Mouse (Mus musculus): ENCODE data around the gene Cnn1. TPM values are rescaled to one million over a fixed set of nuclear protein-coding genes. Genes with fewer than 3 reads are reported as not detected.

Cnn1 gene
- polyA plus RNA-seq, 1 experiment, result 7.8 TPM

GRCm38 (mm10) chr9:22117754-22118456, 18.9 kb downstream of the Cnn1 start:
- H3K9ac ChIP-seq (ENCODE audit: low read depth, poor library complexity, severe bottlenecking), result peak overlapping the region; percentile 76
- H3K9me3 ChIP-seq (replicated peaks; ENCODE audit: control insufficient read depth, insufficient read depth, low read length, poor library complexity, severe bottlenecking), result no peaks in the 10 kb centered on the region
- no peaks in the 10 kb centered on the region for H3K4me1 ChIP-seq (ENCODE audit: control insufficient read depth, insufficient read depth, low read length)
- TF ChIP-seq CTCF (IDR thresholded peaks at IDR 0.05; ENCODE audit: low read depth, low read length) (no peak), EP300 (IDR thresholded peaks at IDR 0.05; ENCODE audit: insufficient read depth, low read depth, low read length) (no peak), POLR2A (IDR thresholded peaks at IDR 0.05; ENCODE audit: insufficient read depth, low read length) (no peak)
- peaks cover 6% of the 10 kb centered on the region for H3K36me3 ChIP-seq (ENCODE audit: control insufficient read depth, insufficient read depth, low read length, poor library complexity, severe bottlenecking)
- H3K27ac ChIP-seq (ENCODE audit: insufficient read depth, low read length), result no peak overlapping the region
- peak overlapping the region; percentile 89 for H3K4me3 ChIP-seq (ENCODE audit: low read depth, low read length)
- H3K27me3 ChIP-seq (ENCODE audit: control insufficient read depth, insufficient read depth, low read length, poor library complexity, severe bottlenecking), result no peaks in the 10 kb centered on the region

GRCm38 (mm10) chr9:22119543-22119942, 20.5 kb downstream of the Cnn1 start:
- Histone ChIP-seq H3K27ac (ENCODE audit: insufficient read depth, low read length) (no peak overlapping the region), H3K9ac (ENCODE audit: low read depth, poor library complexity, severe bottlenecking) (no peak overlapping the region), H3K27me3 (ENCODE audit: control insufficient read depth, insufficient read depth, low read length, poor library complexity, severe bottlenecking) (no peaks in the 10 kb centered on the region), H3K4me1 (ENCODE audit: control insufficient read depth, insufficient read depth, low read length) (no peaks in the 10 kb centered on the region), H3K4me3 (ENCODE audit: low read depth, low read length) (no peak overlapping the region), H3K9me3 (replicated peaks; ENCODE audit: control insufficient read depth, insufficient read depth, low read length, poor library complexity, severe bottlenecking) (no peaks in the 10 kb centered on the region), H3K36me3 (ENCODE audit: control insufficient read depth, insufficient read depth, low read length, poor library complexity, severe bottlenecking) (no peaks in the 10 kb centered on the region)
- TF ChIP-seq POLR2A (IDR thresholded peaks at IDR 0.05; ENCODE audit: insufficient read depth, low read length), result no peak
- no peak for TF ChIP-seq EP300 (IDR thresholded peaks at IDR 0.05; ENCODE audit: insufficient read depth, low read depth, low read length)
- no peak for TF ChIP-seq CTCF (IDR thresholded peaks at IDR 0.05; ENCODE audit: low read depth, low read length)

GRCm38 (mm10) chr9:22121545-22121944, 22.5 kb downstream of the Cnn1 start:
- no peak overlapping the region for H3K4me3 ChIP-seq (ENCODE audit: low read depth, low read length)
- no peak for TF ChIP-seq POLR2A (IDR thresholded peaks at IDR 0.05; ENCODE audit: insufficient read depth, low read length)
- TF ChIP-seq CTCF (IDR thresholded peaks at IDR 0.05; ENCODE audit: low read depth, low read length), result no peak
- no peak for TF ChIP-seq EP300 (IDR thresholded peaks at IDR 0.05; ENCODE audit: insufficient read depth, low read depth, low read length)
- H3K9me3 ChIP-seq (replicated peaks; ENCODE audit: control insufficient read depth, insufficient read depth, low read length, poor library complexity, severe bottlenecking), result no peaks in the 10 kb centered on the region
- no peak overlapping the region for H3K27ac ChIP-seq (ENCODE audit: insufficient read depth, low read length)
- H3K36me3 ChIP-seq (ENCODE audit: control insufficient read depth, insufficient read depth, low read length, poor library complexity, severe bottlenecking), result no peaks in the 10 kb centered on the region
- no peaks in the 10 kb centered on the region for H3K27me3 ChIP-seq (ENCODE audit: control insufficient read depth, insufficient read depth, low read length, poor library complexity, severe bottlenecking)
- no peaks in the 10 kb centered on the region for H3K4me1 ChIP-seq (ENCODE audit: control insufficient read depth, insufficient read depth, low read length)
- no peak overlapping the region for H3K9ac ChIP-seq (ENCODE audit: low read depth, poor library complexity, severe bottlenecking)

- no peak overlapping the region for H3K27ac ChIP-seq (ENCODE audit: insufficient read depth, low read length)
Observed at GRCm38 (mm10) chr9:22122005-22122404, 23.0 kb downstream of the Cnn1 start.

GRCm38 (mm10) chr9:22123069-22123609, 24.1 kb downstream of the Cnn1 start:
- H3K4me1 ChIP-seq (ENCODE audit: control insufficient read depth, insufficient read depth, low read length), result peaks cover 4% of the 10 kb centered on the region
- TF ChIP-seq EP300 (IDR thresholded peaks at IDR 0.05; ENCODE audit: insufficient read depth, low read depth, low read length) (no peak), POLR2A (IDR thresholded peaks at IDR 0.05; ENCODE audit: insufficient read depth, low read length) (no peak), CTCF (IDR thresholded peaks at IDR 0.05; ENCODE audit: low read depth, low read length) (no peak)
- H3K27ac ChIP-seq (ENCODE audit: insufficient read depth, low read length), result no peak overlapping the region
- H3K9ac ChIP-seq (ENCODE audit: low read depth, poor library complexity, severe bottlenecking), result no peak overlapping the region
- no peaks in the 10 kb centered on the region for H3K27me3 ChIP-seq (ENCODE audit: control insufficient read depth, insufficient read depth, low read length, poor library complexity, severe bottlenecking)
- no peaks in the 10 kb centered on the region for H3K36me3 ChIP-seq (ENCODE audit: control insufficient read depth, insufficient read depth, low read length, poor library complexity, severe bottlenecking)
- no peaks in the 10 kb centered on the region for H3K9me3 ChIP-seq (replicated peaks; ENCODE audit: control insufficient read depth, insufficient read depth, low read length, poor library complexity, severe bottlenecking)
- H3K4me3 ChIP-seq (ENCODE audit: low read depth, low read length), result no peak overlapping the region

More at GRCm38 (mm10) chr9:22122005-22122404, 23.0 kb downstream of the Cnn1 start:
- no peak overlapping the region for H3K4me3 ChIP-seq (ENCODE audit: low read depth, low read length)
- no peak overlapping the region for H3K9ac ChIP-seq (ENCODE audit: low read depth, poor library complexity, severe bottlenecking)
- no peaks in the 10 kb centered on the region for H3K4me1 ChIP-seq (ENCODE audit: control insufficient read depth, insufficient read depth, low read length)
- TF ChIP-seq POLR2A (IDR thresholded peaks at IDR 0.05; ENCODE audit: insufficient read depth, low read length), result no peak
- no peak for TF ChIP-seq EP300 (IDR thresholded peaks at IDR 0.05; ENCODE audit: insufficient read depth, low read depth, low read length)
- TF ChIP-seq CTCF (IDR thresholded peaks at IDR 0.05; ENCODE audit: low read depth, low read length), result no peak
- no peaks in the 10 kb centered on the region for H3K9me3 ChIP-seq (replicated peaks; ENCODE audit: control insufficient read depth, insufficient read depth, low read length, poor library complexity, severe bottlenecking)
- H3K36me3 ChIP-seq (ENCODE audit: control insufficient read depth, insufficient read depth, low read length, poor library complexity, severe bottlenecking), result no peaks in the 10 kb centered on the region
- H3K27me3 ChIP-seq (ENCODE audit: control insufficient read depth, insufficient read depth, low read length, poor library complexity, severe bottlenecking), result no peaks in the 10 kb centered on the region

- H3K27ac ChIP-seq (ENCODE audit: insufficient read depth, low read length), result no peak overlapping the region
- peaks cover 4% of the 10 kb centered on the region for H3K4me1 ChIP-seq (ENCODE audit: control insufficient read depth, insufficient read depth, low read length)
- no peak overlapping the region for H3K4me3 ChIP-seq (ENCODE audit: low read depth, low read length)
- no peaks in the 10 kb centered on the region for H3K27me3 ChIP-seq (ENCODE audit: control insufficient read depth, insufficient read depth, low read length, poor library complexity, severe bottlenecking)
- no peak overlapping the region for H3K9ac ChIP-seq (ENCODE audit: low read depth, poor library complexity, severe bottlenecking)
- H3K36me3 ChIP-seq (ENCODE audit: control insufficient read depth, insufficient read depth, low read length, poor library complexity, severe bottlenecking), result no peaks in the 10 kb centered on the region
- TF ChIP-seq EP300 (IDR thresholded peaks at IDR 0.05; ENCODE audit: insufficient read depth, low read depth, low read length), result no peak
- no peak for TF ChIP-seq CTCF (IDR thresholded peaks at IDR 0.05; ENCODE audit: low read depth, low read length)
- TF ChIP-seq POLR2A (IDR thresholded peaks at IDR 0.05; ENCODE audit: insufficient read depth, low read length), result no peak
- no peaks in the 10 kb centered on the region for H3K9me3 ChIP-seq (replicated peaks; ENCODE audit: control insufficient read depth, insufficient read depth, low read length, poor library complexity, severe bottlenecking)
Observed at GRCm38 (mm10) chr9:22124169-22124568, 25.2 kb downstream of the Cnn1 start.

Measured in ES-Bruce4 (cell line).